Mouse (Mus musculus): Measurements from ENCODE around the gene Gm7138.

GRCm38 (mm10) chr10:77738929-77739328 lies 37.8 kb downstream of the Gm7138 start:
- TF ChIP-seq CTCF (conservative IDR thresholded peaks at IDR 0.05; ENCODE audit: low read length), result no peak
- TF ChIP-seq NANOG (IDR thresholded peaks at IDR 0.05; ENCODE audit: borderline replicate concordance, low read length), result no peak
- TF ChIP-seq POU5F1 (IDR thresholded peaks at IDR 0.05; ENCODE audit: borderline replicate concordance, low read length), result no peak

Measured in E14TG2a.4 (cell line).